Mouse (Mus musculus): Measurements from ENCODE around the gene Zfp791. TPM values are rescaled to one million over a fixed set of nuclear protein-coding genes. Genes with fewer than 3 reads are reported as not detected.

Gene Zfp791
- polyA plus RNA-seq, 1 experiment from 2014 or later = 1.2 TPM

DNA sequence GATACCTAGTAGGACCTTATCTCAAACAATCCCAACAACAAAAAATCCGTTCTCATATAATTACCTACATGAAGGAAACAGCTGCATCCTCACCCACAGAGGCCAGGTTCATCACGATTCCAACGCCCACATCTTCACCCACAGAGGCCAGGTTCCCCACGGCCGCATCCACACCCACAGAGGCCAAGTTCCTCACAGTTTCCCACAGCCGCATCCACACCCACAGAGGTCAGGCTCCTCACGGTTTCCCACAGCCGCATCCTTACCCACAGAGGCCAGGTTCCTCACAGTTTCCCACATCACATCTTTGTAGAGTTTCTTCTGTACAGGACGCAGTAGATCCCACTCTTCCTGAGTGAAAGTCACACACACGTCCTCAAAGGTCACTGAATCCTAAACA is 9.7 kb downstream of the Zfp791 start:
- Histone ChIP-seq H3K4me3 (no peak overlapping the region), H3K9me3 (replicated peaks) (peaks cover 12% of the 10 kb centered on the region)
- no peak for ATAC-seq (ENCODE audit: insufficient number of reproducible peaks, low FRiP score)

DNA sequence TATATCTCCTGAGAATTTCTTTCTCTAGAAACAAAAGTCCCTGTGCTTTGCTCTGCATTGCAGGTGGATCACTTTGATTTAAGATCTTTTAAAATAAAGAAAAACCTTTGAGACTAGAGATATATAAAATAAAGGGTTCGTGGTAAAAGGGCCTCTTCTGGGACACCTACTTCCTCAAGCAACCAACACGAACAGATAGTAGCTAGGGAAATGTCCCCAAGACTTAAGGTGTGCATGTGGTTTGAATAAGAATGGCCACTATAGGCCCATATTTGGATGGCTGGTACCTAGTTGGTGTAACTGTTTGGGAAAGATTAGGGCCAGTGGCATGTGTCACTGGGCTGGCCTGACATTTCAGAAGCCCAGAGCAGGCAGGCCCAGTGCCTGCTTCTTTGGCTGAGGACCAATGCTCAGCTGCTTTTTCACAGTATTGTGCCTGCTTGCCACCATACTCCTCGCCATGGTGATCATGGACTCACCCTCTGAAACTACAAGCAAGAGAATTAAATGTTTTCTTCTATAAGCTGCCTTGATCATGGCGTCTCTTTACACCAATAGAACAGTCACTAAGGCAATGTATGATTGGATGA is 22.7 kb downstream of the Zfp791 start:
- 79% methylated on average over 4 of the region's 4 CpGs for WGBS
- no peak overlapping the region for H3K9ac ChIP-seq
- peaks cover 14% of the 10 kb centered on the region; the same call in 1 of the 2 replicates for H3K9me3 ChIP-seq (replicated peaks)

More for the DNA sequence above, 9.7 kb downstream of the Zfp791 start:
- H3K4me2 ChIP-seq = no peak overlapping the region
- peaks cover 25% of the 10 kb centered on the region for H3K36me3 ChIP-seq
- no peak overlapping the region for H3K9ac ChIP-seq
- no peaks in the 10 kb centered on the region for H3K4me1 ChIP-seq (replicated peaks)
- no peak overlapping the region for H3K27ac ChIP-seq (ENCODE audit: poor library complexity, severe bottlenecking)
- 88% methylated on average over 10 of the region's 10 CpGs for WGBS
- H3K27me3 ChIP-seq (replicated peaks) = no peaks in the 10 kb centered on the region

DNA sequence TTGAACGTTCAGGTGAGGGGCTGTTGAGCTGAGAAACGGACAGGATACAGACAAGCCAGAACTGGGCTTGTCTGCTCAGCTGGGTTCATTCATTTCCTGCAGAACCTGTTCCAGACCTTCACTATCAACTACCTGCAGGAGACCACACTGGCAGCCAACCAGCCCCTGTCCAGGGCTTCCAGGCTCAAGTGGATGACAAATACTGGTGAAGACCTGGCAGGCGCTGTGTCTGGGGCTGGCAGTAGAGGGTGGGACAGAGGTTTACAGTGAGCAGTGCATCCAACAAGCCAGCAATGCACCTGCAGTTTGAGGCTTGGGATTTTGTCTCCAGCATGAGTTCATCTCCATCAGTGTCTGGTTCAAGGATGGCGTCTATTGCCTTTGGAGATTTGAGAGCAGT is 26.0 kb downstream of the Zfp791 start:
- ATAC-seq (ENCODE audit: insufficient number of reproducible peaks, low FRiP score) = no peak
- H3K36me3 ChIP-seq = peaks cover 51% of the 10 kb centered on the region
- no peak overlapping the region for H3K27ac ChIP-seq (ENCODE audit: poor library complexity, severe bottlenecking)
- no peaks in the 10 kb centered on the region for H3K4me1 ChIP-seq (replicated peaks)
- peaks cover 6% of the 10 kb centered on the region; the same call in 1 of the 2 replicates for H3K9me3 ChIP-seq (replicated peaks)
- no peak overlapping the region for H3K4me3 ChIP-seq
- WGBS = 76% methylated on average over 4 of the region's 4 CpGs
- H3K9ac ChIP-seq = no peak overlapping the region
- no peak overlapping the region for H3K4me2 ChIP-seq
- H3K27me3 ChIP-seq (replicated peaks) = no peaks in the 10 kb centered on the region

More for the DNA sequence above, 22.7 kb downstream of the Zfp791 start:
- Histone ChIP-seq H3K27me3 (replicated peaks) (no peaks in the 10 kb centered on the region), H3K4me1 (replicated peaks) (no peaks in the 10 kb centered on the region), H3K27ac (ENCODE audit: poor library complexity, severe bottlenecking) (no peak overlapping the region), H3K36me3 (peaks cover 32% of the 10 kb centered on the region), H3K4me3 (no peak overlapping the region), H3K4me2 (no peak overlapping the region)
- no peak for ATAC-seq (ENCODE audit: insufficient number of reproducible peaks, low FRiP score)

DNA sequence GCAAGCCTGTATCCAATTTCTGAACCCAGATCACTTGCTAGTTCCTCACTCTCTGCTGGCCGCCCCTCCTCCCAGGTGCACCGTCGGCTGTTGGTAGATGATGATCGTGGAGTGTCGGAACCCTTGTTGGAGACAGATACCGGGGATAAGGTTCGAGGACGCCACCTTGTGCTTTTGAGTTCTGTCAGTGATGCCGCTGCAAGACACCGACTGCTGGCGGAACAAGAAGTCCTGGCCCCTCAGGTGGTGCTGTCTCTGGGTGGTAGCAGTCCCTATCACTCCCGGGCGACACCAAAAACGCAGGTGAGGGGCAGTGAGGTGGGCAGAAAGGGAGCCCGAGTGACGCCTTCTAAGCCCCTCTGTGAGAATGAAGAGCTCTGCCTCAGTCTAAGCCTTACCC is 26.7 kb downstream of the Zfp791 start:
- Histone ChIP-seq H3K4me1 (replicated peaks) (no peaks in the 10 kb centered on the region), H3K4me3 (no peak overlapping the region), H3K4me2 (no peak overlapping the region), H3K27ac (ENCODE audit: poor library complexity, severe bottlenecking) (no peak overlapping the region), H3K27me3 (replicated peaks) (no peaks in the 10 kb centered on the region), H3K9ac (no peak overlapping the region), H3K36me3 (peaks cover 54% of the 10 kb centered on the region), H3K9me3 (replicated peaks) (peaks cover 2% of the 10 kb centered on the region; the same call in 1 of the 2 replicates)
- WGBS = 88% methylated on average over 16 of the region's 16 CpGs
- ATAC-seq (ENCODE audit: insufficient number of reproducible peaks, low FRiP score) = no peak

DNA sequence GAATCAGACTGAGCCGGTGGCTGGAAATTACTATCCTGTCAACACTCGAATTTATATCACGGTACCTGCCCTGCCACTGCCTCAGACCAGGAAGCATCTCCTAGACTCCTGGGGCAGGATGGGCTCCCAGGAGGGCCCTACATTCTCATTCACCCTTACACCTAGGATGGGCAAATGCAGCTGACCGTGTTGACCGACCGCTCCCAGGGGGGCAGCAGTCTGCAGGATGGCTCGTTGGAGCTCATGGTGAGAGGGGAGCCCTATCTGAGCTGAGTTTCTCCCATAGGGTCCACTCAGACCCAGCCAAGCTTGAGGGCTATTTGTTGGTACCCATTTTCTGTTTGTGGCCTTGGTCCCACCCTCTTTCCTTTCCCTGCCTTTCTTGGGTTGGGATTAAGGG is 27.3 kb downstream of the Zfp791 start:
- WGBS = 86% methylated on average over 7 of the region's 7 CpGs
- Histone ChIP-seq H3K9me3 (replicated peaks) (no peaks in the 10 kb centered on the region), H3K4me1 (replicated peaks) (no peaks in the 10 kb centered on the region), H3K27ac (ENCODE audit: poor library complexity, severe bottlenecking) (no peak overlapping the region), H3K36me3 (peaks cover 60% of the 10 kb centered on the region), H3K4me3 (no peak overlapping the region), H3K27me3 (replicated peaks) (no peaks in the 10 kb centered on the region), H3K4me2 (no peak overlapping the region), H3K9ac (no peak overlapping the region)
- no peak for ATAC-seq (ENCODE audit: insufficient number of reproducible peaks, low FRiP score)

DNA sequence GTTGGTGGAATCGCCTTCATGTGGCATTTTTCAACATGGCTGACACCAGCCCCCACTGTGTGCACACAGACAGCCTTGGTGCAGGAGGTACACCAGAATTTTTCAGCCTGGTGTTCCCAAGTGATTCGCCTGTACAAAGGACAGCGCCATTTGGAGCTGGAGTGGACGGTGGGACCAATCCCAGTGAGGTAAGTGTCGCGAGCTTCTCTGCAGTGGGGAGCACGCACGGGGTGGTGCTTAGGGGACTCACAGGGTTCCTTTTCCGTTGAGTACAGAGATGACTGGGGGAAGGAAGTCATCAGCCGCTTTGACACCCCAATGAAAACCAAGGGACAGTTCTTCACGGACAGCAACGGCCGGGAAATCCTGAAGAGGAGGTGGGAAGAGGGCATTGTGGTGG is 27.8 kb downstream of the Zfp791 start:
- H3K9ac ChIP-seq = no peak overlapping the region
- H3K27me3 ChIP-seq (replicated peaks) = no peaks in the 10 kb centered on the region
- peaks cover 60% of the 10 kb centered on the region for H3K36me3 ChIP-seq
- H3K27ac ChIP-seq (ENCODE audit: poor library complexity, severe bottlenecking) = no peak overlapping the region
- H3K4me3 ChIP-seq = no peak overlapping the region
- no peaks in the 10 kb centered on the region for H3K4me1 ChIP-seq (replicated peaks)
- no peaks in the 10 kb centered on the region for H3K9me3 ChIP-seq (replicated peaks)
- ATAC-seq (ENCODE audit: insufficient number of reproducible peaks, low FRiP score) = no peak
- H3K4me2 ChIP-seq = no peak overlapping the region
- 83% methylated on average over 13 of the region's 13 CpGs for WGBS

DNA sequence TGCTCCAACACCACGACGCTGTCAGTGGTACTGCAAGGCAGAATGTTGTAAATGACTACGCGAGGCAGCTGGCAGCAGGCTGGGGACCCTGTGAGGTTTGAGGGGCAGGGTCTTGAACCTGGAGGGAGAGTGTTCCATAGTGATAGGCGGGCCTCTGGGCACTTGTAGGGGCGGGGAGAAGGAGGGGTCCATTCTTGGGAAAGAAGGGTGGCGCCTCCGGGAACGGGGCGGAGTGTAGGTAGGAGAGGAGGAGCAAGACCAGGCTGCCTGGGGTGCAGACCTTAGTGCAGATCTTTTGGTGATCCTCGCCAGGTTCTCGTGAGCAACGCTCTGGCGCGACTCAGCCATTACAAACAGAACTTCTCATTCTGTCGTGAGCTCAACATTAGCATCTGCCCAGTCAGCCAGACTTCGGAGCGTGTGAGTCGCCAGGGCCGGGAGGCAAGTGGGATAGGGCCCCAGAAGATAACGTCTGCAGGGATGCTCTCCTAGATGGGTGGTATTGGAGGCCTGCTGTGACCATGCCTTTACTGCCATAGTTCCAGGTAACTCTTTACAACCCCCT is 31.3 kb downstream of the Zfp791 start:
- Histone ChIP-seq H3K4me1 (replicated peaks) (no peaks in the 10 kb centered on the region), H3K9ac (no peak overlapping the region), H3K36me3 (peaks cover 71% of the 10 kb centered on the region), H3K4me2 (no peak overlapping the region), H3K27ac (ENCODE audit: poor library complexity, severe bottlenecking) (no peak overlapping the region), H3K4me3 (no peak overlapping the region), H3K27me3 (replicated peaks) (no peaks in the 10 kb centered on the region), H3K9me3 (replicated peaks) (no peaks in the 10 kb centered on the region)
- ATAC-seq (ENCODE audit: insufficient number of reproducible peaks, low FRiP score) = no peak
- 27% methylated on average over 21 of the region's 21 CpGs for WGBS

DNA sequence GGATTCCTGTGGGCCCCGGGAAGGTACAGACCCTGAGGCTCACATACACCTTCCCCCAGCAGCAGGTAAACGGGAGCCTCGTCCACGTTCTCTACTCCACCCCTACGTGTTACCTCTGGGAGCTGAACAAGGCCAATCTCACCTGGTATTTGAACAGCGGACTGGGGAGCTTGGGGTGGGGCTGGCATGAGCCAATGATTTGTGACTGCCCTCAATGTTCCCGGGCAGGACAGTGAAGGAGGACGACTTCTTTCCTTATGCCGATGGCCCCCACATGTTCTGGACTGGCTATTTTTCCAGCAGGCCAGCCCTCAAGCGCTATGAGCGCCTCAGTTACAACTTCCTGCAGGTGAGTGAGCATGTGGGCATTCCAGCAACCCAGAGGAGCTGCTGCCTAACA is 32.0 kb downstream of the Zfp791 start:
- H3K27ac ChIP-seq (ENCODE audit: poor library complexity, severe bottlenecking) = no peak overlapping the region
- WGBS = 85% methylated on average over 11 of the region's 11 CpGs
- no peaks in the 10 kb centered on the region for H3K9me3 ChIP-seq (replicated peaks)
- no peak overlapping the region for H3K9ac ChIP-seq
- ATAC-seq (ENCODE audit: insufficient number of reproducible peaks, low FRiP score) = no peak
- H3K4me3 ChIP-seq = no peak overlapping the region
- H3K4me2 ChIP-seq = no peak overlapping the region
- no peaks in the 10 kb centered on the region for H3K4me1 ChIP-seq (replicated peaks)
- H3K27me3 ChIP-seq (replicated peaks) = no peaks in the 10 kb centered on the region
- H3K36me3 ChIP-seq = peaks cover 64% of the 10 kb centered on the region

DNA sequence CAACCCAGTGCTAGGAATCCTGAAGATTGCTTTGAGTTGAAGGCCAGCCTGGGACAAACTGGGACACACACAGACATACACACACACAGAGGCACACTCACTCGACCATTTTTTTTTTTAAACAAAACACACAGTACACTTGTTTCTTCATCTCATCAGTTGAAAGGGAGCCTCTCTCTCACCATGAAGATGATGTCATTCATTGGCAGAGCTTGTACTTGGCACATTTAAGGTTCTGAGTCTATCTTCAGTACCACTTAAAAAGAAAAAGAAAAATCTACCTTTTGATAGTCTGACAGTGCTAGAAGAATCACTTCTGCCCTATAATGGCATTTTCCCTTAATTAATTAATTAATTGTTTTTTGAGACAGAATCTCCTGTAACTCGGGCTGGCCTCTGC is 34.1 kb downstream of the Zfp791 start:
- no peaks in the 10 kb centered on the region for H3K27me3 ChIP-seq (replicated peaks)
- H3K27ac ChIP-seq (ENCODE audit: poor library complexity, severe bottlenecking) = no peak overlapping the region
- H3K9me3 ChIP-seq (replicated peaks) = no peaks in the 10 kb centered on the region
- 70% methylated on average over 2 of the region's 2 CpGs for WGBS
- H3K36me3 ChIP-seq = peaks cover 53% of the 10 kb centered on the region
- no peak overlapping the region for H3K9ac ChIP-seq
- no peak overlapping the region for H3K4me2 ChIP-seq
- H3K4me3 ChIP-seq = no peak overlapping the region
- peaks cover 6% of the 10 kb centered on the region for H3K4me1 ChIP-seq (replicated peaks)
- no peak for ATAC-seq (ENCODE audit: insufficient number of reproducible peaks, low FRiP score)

DNA sequence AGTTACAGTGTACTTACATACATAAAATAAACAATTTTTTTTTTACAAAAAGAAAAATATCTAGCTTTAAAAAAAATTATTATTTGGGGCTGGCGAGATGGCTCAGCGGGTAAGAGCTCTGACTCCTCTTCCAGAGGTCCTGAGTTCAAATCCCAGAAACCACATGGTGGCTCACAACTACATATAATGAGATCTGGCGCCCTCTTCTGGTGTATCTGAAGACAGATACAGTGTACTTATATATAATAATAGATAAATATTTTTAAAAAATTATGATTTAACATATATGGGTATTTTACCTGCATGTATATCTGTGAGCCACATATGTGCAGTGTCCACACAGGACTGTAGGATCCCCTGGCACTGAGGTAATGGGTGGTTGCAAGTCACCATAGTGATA is 36.7 kb downstream of the Zfp791 start:
- no peak for ATAC-seq (ENCODE audit: insufficient number of reproducible peaks, low FRiP score)
- peaks cover 45% of the 10 kb centered on the region for H3K36me3 ChIP-seq
- 79% methylated on average over 3 of the region's 3 CpGs for WGBS

DNA sequence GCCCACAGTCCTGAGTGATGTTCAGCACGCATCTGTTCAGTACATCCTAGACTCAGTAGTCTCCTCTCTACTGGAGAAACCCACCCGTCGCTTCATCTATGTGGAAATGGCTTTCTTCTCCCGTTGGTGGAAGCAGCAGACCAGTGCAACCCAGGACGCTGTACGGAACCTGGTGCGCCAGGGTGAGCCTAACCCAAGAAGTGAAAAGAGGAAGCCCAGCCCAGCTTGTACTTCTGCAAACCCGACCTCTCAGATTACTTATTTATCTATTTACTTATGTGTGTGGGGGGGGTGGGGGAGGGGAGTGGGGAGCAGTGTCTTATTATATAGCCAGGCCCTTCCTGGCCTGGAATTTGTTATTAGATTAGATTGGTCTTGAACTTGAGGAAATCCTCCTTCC is 38.3 kb downstream of the Zfp791 start:
- H3K36me3 ChIP-seq = peaks cover 38% of the 10 kb centered on the region
- 78% methylated on average over 8 of the region's 8 CpGs for WGBS
- peaks cover 32% of the 10 kb centered on the region for H3K4me1 ChIP-seq (replicated peaks)
- H3K9me3 ChIP-seq (replicated peaks) = no peaks in the 10 kb centered on the region
- H3K4me3 ChIP-seq = no peak overlapping the region
- H3K4me2 ChIP-seq = no peak overlapping the region
- no peaks in the 10 kb centered on the region for H3K27me3 ChIP-seq (replicated peaks)
- ATAC-seq (ENCODE audit: insufficient number of reproducible peaks, low FRiP score) = no peak
- no peak overlapping the region for H3K9ac ChIP-seq
- no peak overlapping the region for H3K27ac ChIP-seq (ENCODE audit: poor library complexity, severe bottlenecking)

More for the DNA sequence above, 36.7 kb downstream of the Zfp791 start:
- no peak overlapping the region for H3K4me3 ChIP-seq
- no peak overlapping the region for H3K4me2 ChIP-seq
- H3K27ac ChIP-seq (ENCODE audit: poor library complexity, severe bottlenecking) = no peak overlapping the region
- peaks cover 27% of the 10 kb centered on the region for H3K4me1 ChIP-seq (replicated peaks)
- H3K9me3 ChIP-seq (replicated peaks) = no peaks in the 10 kb centered on the region
- H3K9ac ChIP-seq = no peak overlapping the region
- no peaks in the 10 kb centered on the region for H3K27me3 ChIP-seq (replicated peaks)
